Mouse (Mus musculus) E14TG2a.4 (cell line): ENCODE results near the gene Pdap1.
"Not testable (repeated sequence)": the region's sequence is repeated elsewhere in the genome, so short reads cannot be mapped to it uniquely, and the experiment has no call there.

Experiments
- CTCF ChIP-seq: conservative IDR thresholded peaks from 2 replicates; pipeline ENCODE4 v1.5.1; 2014; ENCODE audit warnings: low read length
- POU5F1 ChIP-seq: IDR thresholded peaks from 2 replicates; pipeline ENCODE4 v1.6.1; 2014; ENCODE audit warnings: low read length, borderline replicate concordance

DNA sequence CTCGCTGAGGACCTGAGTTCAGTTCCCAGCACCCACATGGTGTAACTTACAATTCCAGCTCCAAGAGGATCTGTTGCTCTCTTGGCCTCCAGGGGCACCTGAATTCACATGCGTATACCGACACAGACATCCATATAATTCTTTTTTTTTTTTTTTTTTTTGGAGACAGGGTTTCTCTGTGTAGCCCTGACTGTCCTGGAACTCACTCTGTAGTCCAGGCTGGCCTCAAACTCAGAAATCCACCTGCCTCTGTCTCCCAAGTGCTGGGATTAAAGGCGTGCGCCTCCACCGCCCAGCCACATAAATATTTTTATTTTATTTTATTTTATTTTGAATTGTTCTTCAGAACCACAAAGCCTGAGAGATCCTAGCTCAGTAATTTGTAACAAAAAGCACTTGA, 56.8 kb downstream of the Pdap1 start:
- TF ChIP-seq CTCF, POU5F1: not testable (repeated sequence)
